Mouse (Mus musculus) cortical plate, adult 2 months (tissue): ENCODE measurements at regions not wholly inside any gene's neighbourhood (a gene's known extent, or its start where the extent isn't known, plus 50 kb on each side); places are given as distances from the start of the nearest gene placed in this dataset.
"Not testable (repeated sequence)": the region's sequence is repeated elsewhere in the genome, so short reads cannot be mapped to it uniquely, and the experiment has no call there.

Experiments
- CTCF ChIP-seq: fragments of 200-500 bp; IDR thresholded peaks from 2 replicates; pipeline ENCODE4 v1.5.1; 2011; ENCODE audit warnings: mild to moderate bottlenecking, control low read depth, low read length; ENCODE audit not compliant: insufficient read depth; ENCODE audit errors: extremely low read depth
- POLR2A ChIP-seq: fragments of 200-500 bp; IDR thresholded peaks from 2 replicates; pipeline ENCODE4 v1.6.1; 2011; ENCODE audit warnings: mild to moderate bottlenecking, low read length, control low read depth; ENCODE audit not compliant: insufficient read depth; ENCODE audit errors: extremely low read depth

- not testable (repeated sequence) for TF ChIP-seq CTCF, POLR2A
These were observed 147.8 kb upstream of the 1700008P02Rik start for GRCm38 (mm10) chr3:6768085-6768484.
